Mouse (Mus musculus) thymus, adult 2 months (tissue): ENCODE measurements around the gene Clcf1.

Experiments used
- CTCF ChIP-seq: fragments of 200-500 bp; IDR thresholded peaks from 2 replicates; pipeline ENCODE4 v1.5.1; 2012; ENCODE audit warnings: mild to moderate bottlenecking, control low read depth, low read length, moderate library complexity, borderline replicate concordance; ENCODE audit not compliant: control insufficient read depth, poor library complexity, insufficient read depth; ENCODE audit errors: extremely low read depth
- POLR2A ChIP-seq: fragments of 200-500 bp; IDR thresholded peaks from 2 replicates; pipeline ENCODE4 v1.6.1; 2012; ENCODE audit warnings: mild to moderate bottlenecking, low read length, control low read depth, moderate library complexity; ENCODE audit not compliant: control insufficient read depth, poor library complexity, insufficient read depth; ENCODE audit errors: extremely low read depth

GRCm38 (mm10) chr19:4192251-4192985 is 21.6 kb upstream of the Clcf1 start:
- TF ChIP-seq POLR2A (no peak), CTCF (no peak)
